Mouse (Mus musculus) frontal cortex, adult 2 months (tissue): ENCODE results near the gene Wdr89. TPM values are rescaled to one million over a fixed set of nuclear protein-coding genes. Genes with fewer than 3 reads are reported as not detected.

Source experiments
- DNase-seq, 2 experiments: peaks; one replicate each; pipeline ENCODE4 v3.0.0; 2022; ENCODE audit warnings: low spot score in 1 of 2; ENCODE audit errors: extremely low spot score in 1 of 2
- polyA plus RNA-seq: library from polyadenylated mRNA; depleted of rRNA; stranded (reverse); fragments of >200 nt; gene quantifications from 2 replicates; pipeline ENCODE4 v1.2.3, GENCODE M21; 2012

Wdr89 gene
- polyA plus RNA-seq, 1 experiment = 6.6 TPM

DNA sequence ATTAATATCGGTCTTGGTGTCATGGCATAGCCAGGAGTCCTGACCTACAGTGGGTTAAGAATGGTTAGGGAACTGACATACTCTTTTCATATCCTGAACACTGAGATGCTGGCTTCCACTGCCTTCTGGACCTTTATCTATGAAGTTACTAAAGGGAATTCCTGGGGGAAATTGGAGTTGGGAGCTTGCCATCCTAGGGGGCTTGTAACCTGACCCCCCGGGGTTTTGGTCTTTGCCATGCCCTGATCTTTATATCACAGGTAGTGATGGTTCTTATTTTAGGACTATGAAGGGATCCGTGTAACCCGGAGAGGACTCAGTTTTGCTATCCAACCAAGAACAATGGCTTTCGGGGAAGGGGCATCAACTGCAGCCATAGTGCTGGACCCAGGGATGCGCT, 1.3 kb upstream of the Wdr89 start:
- DNase-seq = no peak

DNA sequence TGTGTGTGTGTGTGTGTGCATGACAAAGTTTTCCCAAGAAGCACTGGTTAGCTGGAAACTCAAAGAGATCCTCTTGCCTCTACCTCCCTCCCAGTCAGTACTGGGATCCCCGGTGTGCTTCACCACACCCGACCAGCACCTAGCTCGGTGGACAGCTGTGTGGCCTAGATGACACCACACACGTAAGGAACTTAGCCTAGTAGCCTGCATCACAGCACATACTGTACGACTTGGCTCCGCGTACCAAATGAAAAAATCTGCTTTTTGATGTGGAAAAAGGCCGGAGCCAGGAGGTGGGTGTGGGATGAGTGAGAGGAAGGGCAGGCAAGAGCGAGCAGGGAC, 450 bp downstream of the Wdr89 start:
- DNase-seq = no peak

DNA sequence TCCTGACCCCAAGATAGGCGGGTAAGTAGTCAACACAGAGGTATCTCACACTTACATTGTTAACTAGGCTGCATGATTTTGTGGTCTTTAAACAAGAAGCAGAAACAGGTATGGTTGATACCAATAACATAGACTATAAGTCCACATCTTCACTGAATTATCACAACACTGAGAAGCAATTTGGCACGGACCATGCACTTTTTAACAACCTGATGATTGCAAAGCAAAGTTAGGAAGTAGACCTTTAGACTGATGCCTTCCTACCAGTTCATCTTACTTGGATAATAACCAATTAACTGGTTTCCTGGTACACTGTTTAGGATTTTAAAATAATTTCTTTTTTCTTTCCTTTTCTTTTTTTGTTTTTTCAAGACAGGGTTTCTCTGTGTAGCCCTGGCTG, 1.1 kb downstream of the Wdr89 start:
- DNase-seq = no peak

DNA sequence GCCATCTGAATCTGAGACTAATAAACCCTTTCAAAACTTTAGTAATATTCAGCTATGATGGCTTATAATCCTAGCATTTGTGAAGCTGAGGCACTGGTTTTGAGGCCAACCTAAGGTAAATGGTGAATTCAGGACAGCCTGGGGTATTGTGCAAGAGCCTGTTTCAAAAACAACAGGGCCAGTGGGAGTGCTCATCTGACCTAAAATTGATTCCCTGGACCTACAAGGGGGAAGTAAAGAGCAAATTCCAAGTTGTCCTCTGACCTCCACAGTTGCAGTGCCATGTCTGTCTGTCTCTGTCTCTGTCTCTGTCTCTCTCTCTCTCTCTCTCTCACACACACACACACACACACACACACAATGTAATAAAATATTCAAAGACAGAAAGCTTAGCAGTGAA, 2.4 kb downstream of the Wdr89 start:
- no peak for DNase-seq

DNA sequence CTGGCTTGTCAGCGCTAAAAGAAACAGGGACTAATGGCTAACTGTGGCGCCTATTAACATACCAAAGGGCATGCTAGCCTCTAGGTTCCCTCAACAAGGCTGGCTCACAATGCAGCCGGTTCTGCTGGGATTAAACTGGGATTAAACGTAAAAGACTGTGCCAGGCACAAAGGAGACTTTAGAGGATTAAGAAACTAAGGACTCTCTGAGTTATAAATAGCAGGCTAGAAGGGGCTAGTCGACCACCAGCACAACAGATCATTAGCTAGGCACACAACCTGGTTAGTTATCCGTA, 4.9 kb downstream of the Wdr89 start:
- no peak for DNase-seq

DNA sequence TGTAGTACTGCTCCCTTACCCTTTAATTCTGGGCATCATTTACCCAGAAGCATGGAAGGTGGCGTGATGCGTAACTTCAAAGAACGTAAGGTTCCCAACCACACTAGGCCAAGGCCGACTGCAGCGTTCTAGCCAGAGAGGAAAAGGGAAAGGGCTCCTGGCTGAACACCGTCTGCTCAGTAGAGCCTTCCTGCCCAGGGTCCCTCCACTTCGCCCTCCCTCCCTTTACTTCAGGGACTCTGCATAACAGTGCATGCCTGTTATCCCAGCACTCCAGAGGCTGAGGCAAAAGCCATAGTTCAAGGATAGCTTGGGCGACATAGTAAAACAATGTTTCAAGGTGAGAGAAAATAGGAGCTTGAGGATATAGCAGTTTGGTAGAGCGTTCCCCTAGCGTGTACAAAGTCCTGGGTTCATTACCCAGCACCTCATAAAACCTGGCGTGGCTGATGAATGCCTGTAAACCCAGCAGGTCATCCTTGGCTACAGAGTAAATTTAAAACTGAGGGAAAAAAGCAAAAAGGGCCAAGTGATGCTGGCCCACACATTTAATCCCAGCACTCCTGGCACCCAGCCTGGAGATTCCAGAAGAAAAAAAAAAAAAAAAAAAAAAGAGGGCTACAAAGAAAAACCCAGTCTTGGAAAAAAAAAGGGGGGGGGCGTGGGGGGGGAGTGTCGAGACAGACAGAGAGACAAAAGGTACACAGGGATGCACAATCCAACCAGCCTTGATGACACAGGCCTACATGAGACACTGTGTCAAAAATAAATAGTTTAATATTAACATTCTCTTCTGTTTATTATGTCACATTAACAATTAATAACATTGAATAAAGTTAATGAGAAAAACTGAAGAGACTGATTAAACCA, 5.5 kb downstream of the Wdr89 start:
- DNase-seq = no peak

DNA sequence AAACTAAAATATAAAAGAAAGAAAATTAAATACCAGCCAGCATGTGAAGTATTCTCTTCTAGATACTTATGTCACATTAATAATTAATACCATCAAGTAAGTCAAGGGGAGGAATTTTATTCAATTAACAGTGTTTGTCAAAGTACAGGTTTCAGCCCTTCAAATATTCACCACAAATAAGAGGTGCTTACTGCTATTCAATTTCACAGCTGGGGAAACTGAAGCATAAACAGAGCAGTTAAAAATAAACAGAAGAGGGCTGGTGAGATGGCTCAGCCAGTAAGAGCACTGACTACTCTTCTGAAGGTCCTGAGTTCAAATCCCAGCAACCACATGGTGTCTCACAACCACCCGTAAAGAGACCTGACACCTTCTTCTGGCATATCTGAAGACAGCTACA, 7.0 kb downstream of the Wdr89 start:
- no peak for DNase-seq

DNA sequence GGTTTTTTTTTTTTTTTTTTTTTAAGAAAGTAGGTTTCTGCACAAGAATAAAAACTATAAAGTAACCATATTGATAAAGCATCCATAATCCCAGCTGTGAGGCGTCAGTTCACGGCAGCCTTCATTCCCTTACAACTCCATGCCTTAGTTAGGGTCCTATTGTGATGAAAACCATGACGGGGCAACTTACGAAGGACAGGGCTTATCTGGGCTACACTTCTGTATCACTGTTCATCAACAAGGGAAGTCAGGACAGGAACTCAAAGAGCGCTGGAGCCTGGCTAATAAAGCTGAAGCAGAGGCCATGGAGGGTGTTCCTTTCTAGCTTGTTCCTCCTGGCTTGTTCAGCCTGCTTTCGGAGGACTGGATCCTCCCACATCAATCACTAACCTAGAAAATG, 10.9 kb downstream of the Wdr89 start:
- DNase-seq = no peak

DNA sequence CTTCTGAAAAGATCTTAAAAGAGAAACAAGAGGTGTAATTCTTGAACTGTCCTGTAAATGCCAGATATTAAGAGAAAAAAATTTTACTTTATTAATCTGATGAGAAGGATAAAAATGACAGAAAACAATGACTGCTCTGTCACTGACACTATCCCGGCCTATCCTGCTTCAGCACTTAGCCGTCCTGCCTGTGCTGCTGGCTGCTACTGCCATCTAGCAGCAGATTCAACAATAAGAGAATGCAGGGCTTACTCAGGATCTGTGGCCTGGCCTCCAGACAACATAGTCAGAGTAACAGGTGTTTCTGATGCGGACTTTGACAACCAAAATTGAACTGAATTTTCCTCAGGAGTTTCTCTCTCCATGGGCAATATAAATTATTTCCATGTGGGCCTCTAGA, 12.8 kb downstream of the Wdr89 start:
- DNase-seq = peak in 1 of 2 experiments; percentile 72

DNA sequence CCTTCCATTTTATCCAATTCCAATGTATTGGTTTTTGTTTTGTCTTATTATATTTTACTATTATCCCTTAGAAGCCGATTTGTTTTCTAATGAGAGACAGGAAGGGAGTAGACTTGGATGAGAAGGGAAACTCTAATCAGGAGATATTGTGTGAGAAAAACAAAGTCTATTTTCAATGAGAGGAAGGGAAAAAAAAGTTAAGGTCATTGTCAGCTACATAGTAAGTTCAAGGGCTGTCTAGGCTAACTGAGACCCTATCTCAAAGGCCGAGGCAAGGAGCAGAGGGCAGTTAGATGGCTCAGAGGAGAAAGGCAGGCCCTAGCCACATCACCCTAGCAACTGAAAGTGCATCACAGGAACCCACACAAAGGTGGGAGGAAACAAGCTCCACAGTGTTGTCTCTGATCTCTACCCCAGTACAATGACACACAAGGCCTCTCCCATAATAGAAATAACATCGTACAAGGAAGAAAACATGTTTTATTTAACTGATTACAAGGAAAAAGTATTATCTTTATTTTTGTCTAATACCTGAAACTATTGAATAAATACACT, 15.0 kb downstream of the Wdr89 start:
- DNase-seq = no peak

DNA sequence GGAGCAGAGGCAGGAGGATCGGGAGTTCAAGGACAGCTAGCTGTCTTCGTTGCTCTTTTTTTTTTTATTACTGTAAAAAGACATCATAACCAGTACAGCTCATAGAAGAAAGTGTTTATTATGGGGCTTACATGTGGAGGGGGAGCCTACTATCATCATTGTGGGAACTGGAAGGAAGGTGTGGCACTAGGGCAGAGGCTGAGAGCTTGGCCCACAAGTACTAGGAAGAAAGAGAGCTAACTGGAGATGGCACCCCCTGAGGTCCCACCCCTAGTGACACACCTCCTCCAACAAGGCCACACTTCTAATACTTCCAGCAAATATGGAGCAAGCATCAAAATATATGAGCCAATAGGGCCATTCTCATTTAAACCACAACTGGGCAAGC, 19.6 kb downstream of the Wdr89 start:
- DNase-seq = no peak

DNA sequence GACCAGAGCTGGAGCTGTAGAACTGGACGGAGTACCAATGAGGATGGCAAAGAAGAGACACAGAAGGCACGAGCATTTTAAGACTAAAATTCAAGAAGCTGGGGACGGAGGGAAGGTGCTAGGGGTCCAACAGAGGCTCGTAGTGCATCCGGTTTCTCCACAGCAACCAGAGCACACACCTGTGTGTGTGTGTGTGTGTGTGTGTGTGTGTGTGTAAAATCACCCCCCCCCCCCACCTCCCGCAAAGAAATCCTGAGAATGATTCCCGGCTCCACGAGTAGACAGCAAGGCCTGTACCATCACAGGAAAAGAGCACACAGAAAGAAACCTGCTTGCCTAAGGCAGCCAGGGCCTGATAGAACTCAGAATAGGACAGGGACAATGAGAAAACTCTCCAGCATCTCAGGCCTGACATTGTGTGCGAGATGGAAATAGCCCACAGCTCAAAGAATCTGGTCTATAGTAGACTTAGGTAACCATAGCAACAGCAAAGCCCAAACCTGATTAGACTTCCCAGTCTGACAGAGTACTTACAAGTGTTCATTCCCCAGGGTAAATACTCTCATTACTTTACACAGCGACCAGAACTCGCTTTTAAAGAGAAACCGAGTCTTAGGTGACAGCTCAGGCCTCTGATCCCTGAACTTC, 20.2 kb downstream of the Wdr89 start:
- DNase-seq = peak in 1 of 2 experiments; percentile 40

DNA sequence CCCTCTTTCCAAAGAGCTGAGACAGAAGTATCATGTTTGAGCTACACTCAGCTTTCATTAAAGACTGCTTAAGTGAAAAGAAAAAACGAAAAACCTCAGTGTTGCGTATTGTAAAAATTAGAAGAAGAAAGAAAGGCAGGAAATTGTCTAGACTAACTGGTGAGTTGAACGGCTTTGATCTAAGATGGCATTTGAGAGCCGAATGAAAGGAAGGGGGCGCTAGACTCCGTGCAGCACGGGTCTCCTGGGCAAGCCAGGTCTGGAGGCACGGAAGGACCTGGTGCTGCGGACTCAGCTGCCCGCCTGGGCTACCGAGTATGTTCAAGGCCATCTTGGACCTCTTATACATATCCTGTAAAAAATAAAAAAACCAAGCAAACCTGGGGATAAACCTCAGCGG, 21.1 kb downstream of the Wdr89 start:
- no peak for DNase-seq

DNA sequence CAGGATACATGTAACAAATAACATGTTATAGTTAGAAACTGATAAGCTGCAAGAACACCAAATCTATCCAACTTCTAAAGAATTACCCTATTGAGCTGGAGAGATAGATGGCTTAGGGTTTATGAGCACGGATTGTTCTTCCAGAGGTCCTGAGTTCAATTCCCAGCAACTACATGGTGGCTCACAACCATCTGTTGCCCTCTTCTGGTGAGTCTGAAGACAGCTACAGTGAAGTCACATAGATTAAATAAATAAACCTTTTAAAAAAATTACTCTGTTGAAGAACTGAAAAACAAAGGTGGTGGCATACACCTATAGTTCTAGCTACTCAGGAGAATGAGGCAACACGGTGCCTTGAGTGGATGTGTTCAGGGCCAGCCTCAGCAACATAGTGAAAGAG, 21.7 kb downstream of the Wdr89 start:
- DNase-seq = no peak

DNA sequence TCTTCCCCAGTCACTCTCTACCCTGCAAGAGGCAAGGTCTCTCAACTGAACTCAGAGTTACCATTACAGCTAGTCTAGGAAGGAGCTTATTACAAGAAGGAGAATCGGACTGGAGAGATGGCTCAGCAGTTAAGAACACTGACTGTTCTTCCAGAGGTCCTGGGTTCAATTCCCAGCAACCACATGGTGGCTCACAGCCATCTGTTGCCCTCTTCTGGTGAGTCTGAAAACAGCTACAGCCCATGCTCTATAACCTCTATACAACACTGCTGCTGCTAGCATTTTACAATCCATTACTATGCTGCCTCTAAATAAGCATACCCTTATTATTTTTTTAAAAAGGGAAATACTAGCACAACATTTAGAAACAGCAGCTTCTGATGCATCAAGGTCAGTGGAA, 23.6 kb downstream of the Wdr89 start:
- no peak for DNase-seq

DNA sequence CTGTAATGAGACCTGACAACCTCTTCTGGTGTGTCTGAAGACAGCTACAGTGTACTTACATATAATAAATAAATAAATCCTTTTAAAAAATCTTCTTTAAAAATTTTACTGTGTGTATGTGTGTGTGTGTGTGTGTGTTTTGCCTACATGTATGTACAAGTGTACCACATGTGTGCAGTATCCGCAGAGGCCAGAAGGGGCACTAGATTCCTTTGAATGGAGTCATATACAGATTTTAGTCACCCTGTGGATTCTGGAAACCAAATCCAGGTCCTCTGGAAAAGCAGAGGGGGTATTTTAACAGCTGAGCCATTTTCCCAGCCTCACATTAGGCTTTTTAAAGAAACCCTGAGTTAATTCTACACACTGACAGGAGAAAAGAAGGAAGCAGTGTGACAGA, 27.6 kb downstream of the Wdr89 start:
- no peak for DNase-seq

DNA sequence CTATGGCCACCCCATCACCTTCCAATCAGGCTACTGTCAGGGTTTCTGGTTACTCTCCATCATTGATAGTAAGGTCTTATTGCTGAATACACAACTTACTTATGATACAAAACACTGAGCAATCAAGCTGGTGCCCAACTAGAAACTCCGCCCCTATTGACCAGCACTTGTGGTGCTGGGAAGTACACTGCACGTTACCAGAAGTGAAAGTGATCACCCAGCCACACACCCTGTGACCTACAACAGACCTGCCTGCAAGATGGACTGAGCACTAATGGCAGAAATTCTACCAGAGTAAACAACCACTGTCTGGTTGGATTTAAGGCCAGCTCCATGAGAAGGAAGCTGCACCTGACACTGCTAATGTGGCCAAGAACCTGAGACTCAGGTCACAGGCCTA, 31.0 kb downstream of the Wdr89 start:
- DNase-seq = no peak

DNA sequence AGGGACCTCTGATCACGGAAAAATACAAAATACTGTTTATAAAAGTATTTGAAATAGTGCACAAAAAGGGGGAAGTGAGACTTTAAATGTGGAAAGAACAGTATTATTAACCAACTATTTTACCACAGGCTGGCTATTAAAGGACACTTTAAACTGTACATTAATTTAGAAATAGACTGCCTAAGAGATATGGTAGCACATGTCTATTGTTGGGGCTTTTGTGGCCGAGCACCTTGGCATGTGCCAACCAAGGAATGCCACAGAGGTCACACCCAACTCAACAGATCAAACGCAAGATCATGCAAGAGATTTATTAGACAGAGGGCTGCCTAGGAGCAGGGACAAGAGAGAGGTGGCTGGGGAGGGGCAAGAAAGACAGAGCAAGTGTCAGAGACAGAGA, 32.2 kb downstream of the Wdr89 start:
- no peak for DNase-seq

DNA sequence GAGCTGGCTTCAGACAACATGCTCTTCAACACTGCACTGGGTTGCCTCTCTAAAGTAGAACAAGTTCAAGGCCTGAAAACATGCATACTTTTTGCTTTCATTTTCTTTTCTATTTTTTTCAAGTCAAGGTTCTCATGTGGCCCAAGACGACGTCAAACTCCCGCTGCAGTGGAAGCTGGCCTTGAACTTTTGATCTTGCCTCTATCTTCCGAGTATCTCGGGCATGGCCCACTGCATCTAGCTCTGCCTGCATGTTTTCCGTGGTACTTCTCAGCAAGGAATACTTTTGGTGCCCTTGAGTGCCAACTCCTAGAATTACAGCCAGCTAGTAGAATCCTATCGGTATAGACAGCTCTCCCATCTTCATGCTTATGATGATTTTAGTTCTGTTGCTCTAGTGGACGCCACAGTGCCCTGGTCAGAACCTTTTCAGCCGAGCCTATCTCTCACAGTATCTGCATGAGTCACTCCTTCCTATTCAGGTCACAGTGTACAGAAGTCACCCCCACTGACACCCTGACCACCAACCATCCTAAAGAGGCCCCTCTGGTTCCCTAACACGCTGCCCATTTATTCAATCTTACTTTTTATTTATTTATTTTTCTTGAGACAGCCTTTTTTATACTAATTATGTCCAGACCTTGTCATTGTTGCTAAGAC, 33.4 kb downstream of the Wdr89 start:
- DNase-seq = no peak

DNA sequence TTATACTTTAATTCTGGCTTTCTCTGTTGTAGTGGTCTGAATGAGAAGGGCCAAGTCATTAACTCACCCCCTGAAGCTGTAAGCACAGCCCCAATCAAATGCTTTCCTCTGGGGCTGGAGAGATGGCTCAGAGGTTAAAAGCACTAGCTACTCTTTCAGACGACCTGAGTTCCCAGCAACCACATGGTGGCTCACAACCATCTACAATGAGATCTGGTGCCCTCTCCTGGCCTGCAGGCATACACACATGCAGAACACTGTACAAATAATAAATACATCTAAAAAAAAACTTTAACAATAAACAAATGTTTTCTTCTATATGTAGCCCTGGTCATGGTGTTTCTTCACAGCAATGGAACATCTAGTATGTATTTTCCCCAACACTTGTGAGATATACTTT, 39.7 kb downstream of the Wdr89 start:
- DNase-seq = no peak

DNA sequence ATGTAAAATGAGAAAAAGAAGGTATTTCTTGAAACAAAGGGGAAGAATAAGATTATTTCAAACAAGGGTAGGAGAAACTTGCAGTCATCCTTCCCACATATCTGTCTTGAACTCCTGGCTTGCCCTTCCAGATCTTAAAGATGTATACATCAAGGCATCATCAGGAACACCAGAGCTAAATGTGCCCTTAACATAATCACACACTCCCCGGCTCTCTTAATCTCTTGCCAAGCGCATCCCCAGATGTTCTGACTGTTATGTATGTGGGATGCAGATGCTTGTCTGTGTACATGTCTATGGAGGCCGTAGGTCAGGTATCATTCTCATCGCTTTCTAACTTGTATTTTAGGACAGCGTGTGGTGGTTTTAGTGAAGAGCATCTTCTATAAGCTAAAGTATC, 46.0 kb downstream of the Wdr89 start:
- DNase-seq = no peak

DNA sequence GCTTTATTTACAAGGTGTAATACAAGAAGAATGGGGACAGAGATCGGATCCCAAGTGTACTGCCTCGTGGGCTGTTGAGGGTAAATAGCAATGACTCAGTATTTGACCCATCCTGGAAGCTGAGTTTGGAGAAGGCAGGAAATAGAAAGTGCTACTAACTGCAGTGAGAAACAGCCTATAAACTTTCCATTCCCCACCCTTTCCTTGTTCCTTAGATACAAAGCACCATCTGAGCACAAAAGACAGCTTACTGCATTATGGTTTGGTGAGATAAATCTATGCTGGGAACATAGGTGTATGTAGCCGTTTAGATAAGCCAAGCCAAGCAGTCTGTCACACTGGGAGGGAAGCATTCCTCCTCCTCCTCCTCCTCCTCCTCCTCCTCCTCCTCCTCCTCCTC, 46.5 kb downstream of the Wdr89 start:
- DNase-seq = no peak
